Mouse (Mus musculus): Measurements from ENCODE around the gene Gm7247.
"Not testable (repeated sequence)": the region's sequence is repeated elsewhere in the genome, so short reads cannot be mapped to it uniquely, and the experiment has no call there.

Gm7247 gene

DNA sequence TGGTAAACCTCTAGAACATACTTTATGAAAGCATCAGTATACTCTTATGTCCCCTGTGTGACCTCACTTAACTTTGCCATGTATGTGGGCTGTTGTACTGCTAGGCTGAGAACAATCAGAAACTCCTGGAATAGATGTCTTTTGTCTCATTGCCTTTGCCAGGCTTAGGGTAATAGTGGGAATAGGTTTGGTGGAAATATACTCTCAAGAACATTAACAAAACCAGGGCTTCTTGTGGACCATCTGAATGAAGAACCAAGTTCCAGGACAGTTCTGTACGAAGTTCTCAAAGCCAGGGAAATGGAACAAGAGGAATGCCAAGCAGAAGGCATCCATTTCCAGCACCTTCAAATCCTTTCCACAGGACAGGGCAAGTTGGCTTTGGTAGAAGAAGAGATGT lies at the start of gene Gm7247:
Gene Gm7247 (plus strand): TSS at position 301 of the 400 bp plus-strand sequence.
- no peak for DNase-seq

DNA sequence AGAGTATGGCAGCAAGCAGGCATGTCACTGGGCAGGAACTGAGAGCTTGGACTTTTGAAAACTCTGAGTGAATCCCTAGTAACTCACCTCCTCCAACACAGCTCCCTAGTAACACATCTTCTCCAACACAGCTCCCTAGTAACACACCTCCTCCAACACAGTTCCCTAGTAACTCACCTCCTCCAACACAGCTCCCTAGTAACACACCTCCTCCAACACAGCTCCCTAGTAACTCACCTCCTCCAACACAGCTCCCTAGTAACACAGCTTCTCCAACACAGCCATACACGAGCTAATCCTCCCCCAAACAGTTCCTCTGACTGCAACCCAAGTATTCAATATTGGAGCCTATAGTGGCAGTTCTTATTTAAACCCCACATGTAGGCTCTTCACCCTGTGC lies 37.6 kb upstream of the Gm7247 start:
- DNase-seq = no peak

DNA sequence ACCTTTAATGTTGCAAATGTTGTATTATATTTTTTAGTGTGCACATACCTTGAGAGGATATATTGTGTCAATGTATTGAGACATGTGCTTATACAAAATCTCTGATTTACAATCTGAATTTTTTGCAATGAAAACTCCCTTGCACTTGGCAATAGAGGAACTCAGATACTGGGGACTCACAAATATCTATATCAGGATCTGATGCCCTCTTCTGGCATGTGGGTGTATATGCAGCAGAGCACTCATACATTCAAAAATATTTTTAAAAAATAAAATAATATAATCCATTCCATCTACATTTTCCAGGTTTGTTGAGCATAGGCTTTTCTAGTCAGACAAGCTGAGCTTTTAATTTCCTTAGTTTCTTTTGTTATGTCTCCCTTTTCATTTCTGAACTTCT lies 15.5 kb upstream of the Gm7247 start:
- no peak for DNase-seq

DNA sequence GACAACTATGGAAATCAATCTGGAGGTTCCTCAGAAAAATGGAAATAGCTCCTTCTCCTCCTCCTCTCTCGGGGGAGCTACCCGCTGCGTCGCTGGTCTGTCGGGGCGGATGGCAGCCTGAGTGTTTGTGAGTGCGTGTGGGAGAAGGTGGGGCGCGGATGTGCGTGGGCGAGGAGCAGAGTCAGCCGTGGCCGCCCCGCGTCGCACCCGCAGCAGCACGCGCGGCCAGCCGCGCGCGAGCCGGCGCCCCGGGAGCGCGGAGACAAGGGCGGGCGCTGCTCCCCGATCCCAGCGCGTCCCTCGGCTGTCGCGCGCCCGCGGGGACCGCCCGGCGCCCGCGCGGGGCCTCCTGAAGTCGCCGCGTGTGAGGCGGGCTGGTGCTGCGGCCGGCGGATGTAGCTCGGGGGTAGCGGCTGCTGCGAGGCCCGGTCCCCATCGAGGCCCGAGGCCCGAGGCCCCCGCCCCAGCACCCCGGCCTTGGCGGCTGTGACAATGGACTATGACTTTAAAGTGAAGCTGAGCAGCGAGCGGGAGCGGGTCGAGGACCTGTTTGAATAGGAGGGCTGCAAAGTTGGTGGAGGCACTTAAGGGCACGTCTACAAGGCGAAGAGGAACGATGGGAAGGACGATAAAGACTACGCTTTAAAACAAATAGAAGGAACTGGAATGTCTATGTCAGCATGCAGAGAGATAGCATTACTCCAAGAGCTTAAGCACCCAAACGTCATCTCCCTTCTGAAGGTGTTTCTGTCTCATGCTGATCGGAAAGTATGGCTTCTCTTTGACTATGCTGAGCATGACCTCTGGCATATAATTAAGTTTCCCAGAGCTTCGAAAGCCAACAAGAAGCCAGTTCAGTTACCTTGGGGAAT lies 3.2 kb upstream of the Gm7247 start:
- no peak for DNase-seq

DNA sequence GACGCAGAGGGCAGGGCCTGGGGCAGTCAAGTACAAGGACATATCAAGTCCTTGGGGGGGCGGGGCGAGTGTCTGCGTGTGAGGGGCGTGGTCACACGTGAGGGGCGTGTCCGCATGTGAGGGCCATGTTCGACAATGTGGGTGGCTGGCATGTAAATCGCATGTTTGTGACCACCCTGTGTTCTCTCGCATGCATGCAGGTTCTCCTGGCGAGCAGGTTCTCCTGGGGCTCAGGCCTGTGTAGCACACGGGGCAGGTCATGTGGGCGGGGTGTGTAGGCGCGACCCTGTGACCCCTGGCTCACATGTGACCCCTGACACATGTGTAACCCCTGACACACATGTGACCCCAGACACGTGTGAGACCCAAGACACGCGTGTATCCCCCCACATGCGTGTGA lies 21.2 kb downstream of the Gm7247 start:
- no peak for DNase-seq

DNA sequence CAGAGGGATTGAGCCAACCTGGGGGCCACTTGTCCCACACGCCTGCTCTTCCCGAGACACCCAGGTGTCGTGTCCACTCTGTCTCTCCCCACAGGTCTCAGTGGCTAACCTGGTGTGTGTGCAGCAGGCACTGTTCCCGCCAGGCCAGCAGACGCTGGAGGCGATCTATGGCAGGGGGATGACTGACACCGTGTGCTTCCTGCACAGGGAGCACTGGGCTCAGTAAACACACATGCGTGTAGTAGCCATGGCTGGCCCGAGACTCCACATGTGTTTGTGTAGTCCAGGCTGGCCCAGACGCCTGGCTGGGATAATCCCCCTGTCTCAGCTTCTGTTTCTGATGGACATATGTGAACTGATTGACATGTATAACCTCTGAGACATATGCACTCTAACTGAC lies 22.8 kb downstream of the Gm7247 start:
- DNase-seq = no peak

DNA sequence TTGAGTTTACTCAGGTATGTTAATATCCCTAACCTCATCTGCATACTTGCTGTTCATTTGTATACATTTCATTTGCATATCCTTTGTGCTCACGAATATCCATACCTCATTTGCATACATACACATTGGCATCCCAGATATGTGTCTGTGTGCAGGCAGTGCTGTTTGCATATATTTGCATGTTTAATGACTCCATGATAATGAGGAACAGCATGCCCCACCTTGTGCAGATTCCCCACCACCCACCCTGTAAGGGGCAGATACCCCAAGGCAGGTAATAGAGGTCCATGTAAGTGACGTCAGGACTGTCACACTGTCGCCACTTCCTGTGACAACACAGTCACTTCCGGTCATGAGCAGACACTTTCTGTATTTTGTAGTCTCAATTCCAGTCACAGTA lies 24.2 kb downstream of the Gm7247 start:
- no peak for DNase-seq

DNA sequence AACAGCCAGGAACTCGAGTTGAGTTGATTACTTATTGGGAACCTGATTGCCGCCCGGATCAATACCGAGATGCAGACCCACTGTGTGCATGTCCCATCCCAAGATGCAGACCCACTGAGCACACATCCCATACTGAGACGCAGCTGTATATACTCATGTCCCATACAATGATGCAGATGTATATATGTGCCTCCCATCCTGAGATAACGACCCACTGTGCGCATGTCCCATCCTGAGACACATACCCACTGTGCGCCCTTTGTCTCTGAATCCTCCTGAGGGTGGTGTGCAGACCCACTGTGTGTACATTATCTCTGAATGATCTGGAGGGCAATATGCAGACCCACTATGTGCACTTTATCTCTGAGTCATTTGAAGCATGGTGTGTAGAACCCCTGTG lies 26.2 kb downstream of the Gm7247 start:
- DNase-seq = no peak

DNA sequence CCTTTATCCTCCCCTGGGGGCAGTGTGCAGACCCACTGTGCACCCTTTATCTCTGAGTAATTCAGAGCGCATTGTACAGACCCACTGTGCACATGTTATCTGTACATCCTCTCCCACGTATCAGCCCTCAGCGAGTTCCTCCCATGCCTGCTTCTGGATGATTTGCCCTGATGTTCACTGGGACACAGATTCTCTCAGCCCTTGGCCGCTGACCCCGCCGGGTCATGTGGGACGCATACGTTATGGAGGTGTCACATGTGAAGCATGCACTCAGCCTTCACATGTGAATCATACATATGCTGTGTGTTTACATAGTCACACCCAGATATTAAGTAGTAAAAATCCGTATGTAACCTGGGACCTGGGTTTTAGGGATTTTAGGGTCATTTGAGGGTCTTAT lies 26.7 kb downstream of the Gm7247 start:
- DNase-seq = no peak

DNA sequence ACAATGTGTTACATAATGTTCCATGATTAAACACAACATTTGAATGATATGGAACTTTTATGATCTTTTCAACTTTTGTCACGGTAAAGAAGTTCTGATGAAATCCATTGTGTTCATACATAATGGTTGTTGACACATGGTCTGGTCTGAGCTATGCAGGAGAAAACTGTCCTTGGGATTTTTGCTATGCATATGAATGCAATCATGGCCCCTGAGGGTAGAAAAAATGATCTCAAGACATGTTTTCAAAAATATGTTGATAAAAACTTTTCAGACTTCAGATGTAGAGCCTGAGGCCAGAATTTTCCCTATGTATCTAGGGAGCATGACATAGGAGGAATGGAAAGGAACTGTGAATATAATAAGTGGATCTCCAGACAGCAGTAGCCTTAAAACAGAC lies 49.0 kb downstream of the Gm7247 start, which contains the start of gene Vmn2r88:
Gene Vmn2r88 (plus strand): TSS at position 301 of the 400 bp plus-strand sequence.
- no peak for DNase-seq

DNA sequence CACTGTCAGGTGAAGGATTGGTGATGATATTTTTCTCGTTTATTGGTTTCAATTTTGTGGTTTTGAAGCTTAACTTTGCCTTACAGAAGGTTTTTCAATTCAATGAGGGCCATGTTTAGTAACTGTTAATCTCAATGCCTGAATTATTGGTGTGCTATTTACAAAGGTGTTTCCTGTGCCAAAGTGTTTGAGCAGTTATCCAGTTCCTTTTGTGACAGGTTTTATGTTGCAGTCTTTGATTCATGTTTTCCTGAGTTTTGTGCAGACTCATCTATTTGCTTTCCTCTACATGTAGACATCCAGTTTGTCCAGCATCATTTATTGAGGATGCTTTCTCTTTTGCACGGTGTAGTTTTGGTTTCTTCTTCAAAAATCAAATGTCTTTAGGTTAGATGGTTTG lies 62.3 kb downstream of the Gm7247 start:
- no peak for DNase-seq

DNA sequence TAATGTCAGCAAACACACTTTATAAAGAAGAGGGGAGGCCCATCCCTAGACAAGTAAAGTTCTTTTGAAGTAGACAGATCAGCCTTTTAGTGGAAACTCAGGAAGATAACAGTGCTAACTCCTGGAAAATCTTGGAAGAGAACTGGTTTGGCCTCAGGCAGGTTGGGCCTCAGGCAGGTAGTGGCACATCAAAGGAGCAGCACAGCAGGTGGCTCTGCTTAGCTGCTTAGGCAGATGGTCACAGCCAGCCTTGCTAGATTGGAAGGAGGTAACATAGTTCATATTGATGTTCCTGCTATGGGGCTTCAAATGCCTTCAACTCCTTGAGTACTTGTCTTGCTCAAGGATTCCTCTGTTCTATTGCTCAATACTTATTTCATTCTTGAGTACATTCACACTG lies 68.6 kb downstream of the Gm7247 start:
- not testable (repeated sequence) for DNase-seq

DNA sequence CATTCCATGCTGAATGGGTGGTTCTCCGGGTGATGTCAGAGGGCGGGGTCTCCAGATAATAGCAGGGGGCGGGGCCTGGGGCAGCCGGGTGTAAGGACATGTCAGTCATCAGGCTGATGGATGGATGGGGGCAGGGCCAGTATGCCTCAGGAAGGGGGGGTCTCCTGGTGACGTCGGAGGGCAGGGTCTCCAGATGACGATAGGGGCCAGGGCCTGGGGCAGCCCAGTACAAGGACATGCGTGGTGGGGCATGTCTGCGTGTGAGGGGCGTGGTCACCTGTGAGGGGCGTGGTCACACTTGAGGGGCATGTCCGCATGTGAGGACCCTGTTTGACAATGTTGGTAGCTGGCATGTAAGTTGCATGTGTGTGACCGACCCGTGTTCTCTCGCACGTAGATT lies 73.0 kb downstream of the Gm7247 start:
- no peak for DNase-seq

DNA sequence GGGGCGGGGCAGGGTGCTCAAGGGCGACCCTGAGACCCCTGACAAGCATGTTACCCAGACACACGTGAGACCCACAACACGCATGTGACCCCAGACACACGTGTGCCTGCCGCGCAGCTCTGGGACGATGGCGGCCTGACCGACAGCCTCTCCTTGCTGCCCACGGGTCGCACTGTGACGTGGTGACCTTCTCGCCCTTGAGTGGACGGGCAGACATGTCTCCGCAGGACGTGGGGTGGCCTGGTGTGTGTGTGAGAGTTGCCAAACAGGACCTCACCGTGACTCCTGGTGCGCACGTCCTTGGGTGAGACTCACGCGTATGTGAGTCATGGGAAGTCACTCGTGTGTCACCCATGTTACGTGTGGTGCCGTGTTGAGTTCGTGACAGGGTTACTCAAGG lies 73.5 kb downstream of the Gm7247 start:
- no peak for DNase-seq

DNA sequence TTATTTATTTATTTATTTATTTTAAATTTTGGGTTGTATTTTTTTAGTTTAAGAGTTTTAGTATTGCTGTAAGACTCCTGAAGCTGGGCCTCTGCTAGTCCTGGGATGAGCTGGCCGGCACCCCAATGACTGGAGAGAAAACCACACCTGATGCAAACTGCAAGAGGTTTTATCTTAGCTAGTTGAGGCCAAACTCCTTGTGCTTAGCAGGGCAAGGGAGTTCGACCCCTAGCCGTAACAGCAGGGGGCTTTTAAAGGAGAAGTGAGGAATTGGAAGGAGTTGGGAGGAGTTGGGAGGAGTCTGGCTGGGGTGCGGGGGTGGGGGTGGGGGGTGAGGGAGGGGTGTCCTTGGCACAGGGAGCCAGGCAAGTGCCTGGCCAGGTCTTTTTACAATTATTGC lies 77.4 kb downstream of the Gm7247 start:
- no peak for DNase-seq

DNA sequence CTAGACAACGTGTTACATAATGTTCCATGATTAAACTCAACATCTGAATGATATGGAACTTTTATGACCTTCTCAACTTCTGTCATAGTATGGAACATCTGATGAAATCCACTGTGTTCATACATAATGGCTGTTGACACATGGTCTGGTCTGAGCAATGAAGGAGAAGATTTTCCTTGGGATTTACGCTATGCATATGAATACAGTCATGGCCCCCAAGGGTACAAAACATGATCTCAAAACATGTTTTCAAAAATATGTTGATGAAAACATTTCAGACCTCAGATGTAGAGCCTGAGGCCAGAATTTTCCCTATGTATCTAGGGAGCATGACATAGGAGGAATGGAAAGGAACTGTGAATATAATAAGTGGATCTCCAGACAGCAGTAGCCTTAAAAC lies 90.0 kb downstream of the Gm7247 start, which contains the start of gene Vmn2r89:
Gene Vmn2r89 (plus strand): TSS at position 301 of the 400 bp plus-strand sequence.
- DNase-seq = not testable (repeated sequence)

DNA sequence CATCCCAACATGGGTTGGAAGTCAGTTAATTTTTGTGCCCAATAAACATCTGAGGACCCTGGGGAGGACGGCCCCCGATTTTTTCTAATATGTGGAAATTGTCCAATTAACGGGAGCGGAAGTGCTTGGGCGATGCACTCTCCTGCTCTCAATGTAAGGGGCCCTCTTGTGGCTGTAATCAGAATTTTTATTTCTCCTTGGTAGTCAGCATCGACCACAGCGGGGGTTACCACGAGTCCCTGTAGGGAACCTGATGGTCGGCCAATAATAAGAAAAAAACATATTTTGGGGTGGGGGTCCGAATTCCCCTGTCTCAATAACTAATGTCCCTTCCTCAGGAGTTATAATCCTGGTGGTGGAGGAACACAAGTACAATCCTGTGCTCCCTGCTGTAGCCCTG lies 118.7 kb downstream of the Gm7247 start:
- DNase-seq = not testable (repeated sequence)

DNA sequence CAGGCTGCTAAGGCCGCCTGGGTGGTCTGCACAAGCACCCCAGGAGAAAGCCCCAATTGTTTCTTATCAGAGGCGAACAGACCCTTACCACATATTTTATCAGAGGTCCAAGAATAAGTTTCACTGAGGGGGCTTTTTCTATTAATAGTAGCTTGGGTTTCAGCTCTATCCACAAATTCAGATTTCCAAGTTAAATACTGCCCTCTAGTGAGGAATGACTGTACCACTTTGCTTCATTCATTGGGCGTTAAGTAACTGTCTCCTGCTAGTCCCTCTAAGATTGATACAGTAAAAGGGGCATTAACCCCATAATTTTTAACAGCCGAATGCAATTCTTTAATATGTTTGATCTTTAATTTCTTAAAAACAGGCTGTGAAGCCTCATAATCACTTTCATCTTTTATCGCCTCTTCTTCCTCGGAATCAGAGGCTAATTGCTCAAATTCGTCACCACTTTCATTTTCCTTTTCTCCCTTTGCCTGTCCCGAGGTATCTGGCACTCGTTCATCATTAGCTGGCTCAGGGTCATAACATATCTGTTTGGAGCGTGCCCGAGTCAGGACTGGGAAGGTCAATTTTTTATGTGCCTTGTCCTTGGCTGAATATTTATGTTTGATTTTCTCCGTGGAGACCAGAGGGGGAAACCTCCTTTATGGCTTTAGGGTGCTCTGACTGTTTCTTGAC lies 119.9 kb downstream of the Gm7247 start:
- not testable (repeated sequence) for DNase-seq

DNA sequence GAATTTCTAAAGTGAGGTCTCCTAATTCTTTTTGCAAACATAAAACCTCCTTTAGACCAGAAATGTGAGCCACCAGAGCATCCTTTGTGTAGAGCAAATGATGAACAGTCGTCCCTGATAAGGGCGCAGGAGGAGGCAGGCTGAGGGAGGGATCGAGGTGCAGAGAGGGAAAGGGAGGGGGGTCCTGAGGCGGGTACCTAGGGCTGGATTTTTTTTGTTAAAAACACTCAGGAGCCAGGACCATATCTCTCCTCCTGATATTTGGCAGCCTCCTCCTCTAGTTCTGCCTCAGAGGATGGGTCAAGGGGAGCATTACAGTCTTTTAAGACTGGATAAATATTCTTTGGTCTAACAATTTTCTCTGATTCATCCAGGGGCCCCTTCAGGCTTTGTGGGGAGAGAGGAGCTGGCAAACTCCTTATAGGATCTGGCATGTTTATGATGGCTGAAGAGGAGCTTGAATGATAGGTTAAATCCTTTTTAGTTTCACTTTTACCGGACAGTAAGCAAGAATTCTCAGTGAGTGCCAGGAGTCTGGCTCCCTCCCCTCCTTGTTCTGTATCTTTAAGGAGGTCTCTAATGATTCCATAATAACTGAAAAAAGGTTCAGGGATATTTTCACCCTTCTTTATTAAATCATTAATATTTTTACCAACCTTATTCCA lies 120.6 kb downstream of the Gm7247 start:
- no peak for DNase-seq

DNA sequence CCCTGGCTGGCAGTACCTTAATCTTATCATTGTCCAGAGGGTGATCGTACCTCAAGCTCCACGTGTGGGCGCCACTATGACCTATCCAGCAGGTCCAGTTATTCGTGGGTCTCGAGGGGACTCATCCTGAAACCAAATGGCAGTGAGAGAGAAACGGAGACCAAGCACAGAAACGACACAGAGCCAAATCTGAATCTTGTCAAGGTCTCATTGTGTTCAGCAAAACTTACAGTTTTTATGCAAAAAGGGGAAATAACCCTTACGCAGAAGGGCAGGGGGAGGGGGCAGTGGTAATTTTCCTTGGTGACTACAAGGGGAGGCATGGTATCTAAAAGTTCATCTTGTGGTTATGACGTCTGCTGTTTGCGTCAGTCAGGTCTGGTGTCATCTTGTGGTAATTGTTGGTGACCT lies 121.4 kb downstream of the Gm7247 start:
- not testable (repeated sequence) for DNase-seq

DNA sequence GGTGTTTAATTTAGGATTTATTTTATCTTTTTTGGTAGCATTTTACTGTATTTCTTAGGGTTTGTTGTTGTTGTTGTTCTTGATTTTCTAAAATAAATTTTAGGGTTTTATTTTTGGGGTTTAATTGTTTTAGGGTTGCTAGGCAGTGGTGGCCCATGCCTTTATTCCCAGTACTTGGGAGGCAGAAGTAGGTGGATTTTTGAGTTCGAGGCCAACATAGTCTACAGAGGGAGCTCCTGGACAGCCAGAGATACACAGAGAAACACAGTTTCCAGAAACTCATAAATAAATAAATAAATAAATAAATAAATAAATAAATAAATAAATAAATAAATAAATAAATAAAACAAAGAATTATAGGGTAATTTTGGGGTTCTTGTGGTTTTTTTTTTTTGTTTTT lies 122.1 kb downstream of the Gm7247 start:
- no peak for DNase-seq

DNA sequence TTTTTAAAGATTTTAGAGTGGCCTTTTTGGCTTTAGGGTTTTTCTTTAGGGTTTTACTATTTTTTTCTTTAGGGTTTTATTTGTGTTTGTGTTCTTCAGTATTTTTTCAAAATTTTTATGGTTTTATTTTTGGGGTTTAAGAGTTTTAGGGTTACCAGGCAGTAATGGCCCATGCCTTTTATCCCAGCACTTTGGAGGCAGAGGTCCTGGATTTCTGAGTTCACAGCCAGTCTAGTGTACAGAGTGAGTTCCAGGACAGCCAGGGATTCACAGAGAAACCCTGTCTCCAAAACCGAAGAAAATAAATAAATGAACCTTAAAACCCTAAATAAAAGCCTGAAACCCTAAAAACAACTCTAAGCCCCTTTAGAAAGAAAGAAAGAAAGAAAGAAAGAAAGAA lies 124.6 kb downstream of the Gm7247 start:
- no peak for DNase-seq

DNA sequence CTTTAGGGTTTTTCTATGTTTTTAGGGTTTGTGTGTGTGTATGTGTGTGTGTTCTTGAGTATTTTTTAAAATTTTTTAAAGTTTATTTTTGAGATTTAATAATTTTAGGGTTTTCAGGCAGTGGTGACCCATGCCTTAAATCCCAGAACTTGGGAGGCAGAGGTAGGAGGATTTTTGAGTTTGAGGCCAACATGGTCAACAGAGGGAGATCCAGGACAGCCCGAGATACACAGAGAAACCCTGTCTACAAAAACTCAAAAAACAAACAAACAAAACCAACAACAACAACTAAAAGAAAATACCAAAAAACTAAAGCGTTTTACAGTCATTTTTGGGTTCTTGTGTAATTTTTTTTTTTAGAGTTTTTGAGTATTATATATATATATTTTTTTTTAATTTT lies 134.2 kb downstream of the Gm7247 start:
- no peak for DNase-seq

DNA sequence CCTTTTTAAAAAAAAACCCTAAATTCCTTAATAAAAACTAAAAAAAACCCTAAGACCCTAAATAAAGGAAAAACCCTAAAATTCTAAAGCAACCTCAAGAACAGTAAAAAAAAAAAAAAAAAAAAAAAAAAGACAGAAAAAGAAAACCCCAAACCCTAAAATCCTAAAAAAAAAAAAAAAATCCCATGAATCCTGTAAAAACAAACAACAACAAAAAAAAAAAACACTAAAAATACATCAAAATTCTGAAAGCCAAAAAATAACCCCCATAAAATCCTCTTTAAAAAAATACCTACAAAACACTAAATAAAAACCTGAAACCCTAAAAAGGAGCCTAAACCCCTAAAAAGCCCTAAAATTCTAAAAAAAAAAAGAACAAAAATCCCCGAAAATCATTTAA lies 135.4 kb downstream of the Gm7247 start:
- no peak for DNase-seq
